Mouse (Mus musculus) MEL (cell line): ENCODE data around the gene Gm20388. TPM values are rescaled to one million over a fixed set of nuclear protein-coding genes. Genes with fewer than 3 reads are reported as not detected.

Experiments used
- DNase-seq: peaks from one replicate; pipeline ENCODE4 v3.0.0; 2011; ENCODE audit warnings: low read depth, low spot score
- H3K27ac ChIP-seq: 2 replicates; pipeline ENCODE4 v1.5.1; 2012; ENCODE audit warnings: low read depth, mild to moderate bottlenecking, control low read depth, low read length, moderate library complexity; ENCODE audit not compliant: control insufficient read depth
- H3K27me3 ChIP-seq, 2 experiments: fragments of 150-350 bp in 1 of 2; sonication (generic) in 1 of 2; 2 replicates each; pipeline ENCODE4 v1.6.1; 2012; ENCODE audit warnings: low read length in 2 of 2, mild to moderate bottlenecking in 2 of 2, improper control_type of control experiment in 1 of 2, moderate library complexity in 1 of 2; ENCODE audit not compliant: insufficient read depth in 2 of 2, control insufficient read depth in 1 of 2
- H3K36me3 ChIP-seq, 2 experiments: 2 replicates each; pipeline ENCODE4 v1.6.1; 2012 to 2014; ENCODE audit warnings: low read length in 2 of 2, improper control_type of control experiment in 1 of 2, inconsistent platforms in 1 of 2, mild to moderate bottlenecking in 1 of 2; ENCODE audit not compliant: insufficient read depth in 2 of 2, control insufficient read depth in 1 of 2
- H3K4me1 ChIP-seq, 2 experiments: fragments of 150-350 bp in 1 of 2; sonication (generic) in 1 of 2; 2 replicates each; pipeline ENCODE4 v1.6.1; 2012; ENCODE audit warnings: low read length in 2 of 2, improper control_type of control experiment in 1 of 2, mild to moderate bottlenecking in 1 of 2; ENCODE audit not compliant: insufficient read depth in 2 of 2, control insufficient read depth in 1 of 2
- H3K4me3 ChIP-seq, 2 experiments: fragments of 150-350 bp in 1 of 2; sonication (generic) in 1 of 2; 2 replicates each; pipeline ENCODE4 v1.5.1; 2012; ENCODE audit warnings: low read depth in 2 of 2, low read length in 2 of 2, mild to moderate bottlenecking in 2 of 2, moderate library complexity in 2 of 2, control low read depth in 1 of 2, improper control_type of control experiment in 1 of 2; ENCODE audit not compliant: control insufficient read depth in 1 of 2, insufficient read depth in 1 of 2
- H3K79me2 ChIP-seq: 2 replicates; pipeline ENCODE4 v1.6.1; 2012; ENCODE audit warnings: mild to moderate bottlenecking, low read length, moderate library complexity; ENCODE audit not compliant: control insufficient read depth, poor library complexity, insufficient read depth
- H3K9ac ChIP-seq: 2 replicates; pipeline ENCODE4 v1.6.1; 2012; ENCODE audit warnings: low read depth, mild to moderate bottlenecking, control low read depth, low read length, moderate library complexity; ENCODE audit not compliant: control insufficient read depth, poor library complexity, severe bottlenecking
- H3K9me3 ChIP-seq: fragments of 150-350 bp; sonication (generic); replicated peaks from 2 replicates; pipeline ENCODE4 v1.6.1; 2012; ENCODE audit warnings: mild to moderate bottlenecking, low read length, improper control_type of control experiment, moderate library complexity; ENCODE audit not compliant: insufficient read depth
- CHD1 ChIP-seq: IDR thresholded peaks from 2 replicates; pipeline ENCODE4 v1.6.1; 2012; ENCODE audit warnings: low read depth, mild to moderate bottlenecking, inconsistent platforms, low read length, improper control_type of control experiment
- CHD2 ChIP-seq: IDR thresholded peaks from 2 replicates; pipeline ENCODE4 v1.6.1; 2011; ENCODE audit warnings: low read length, improper control_type of control experiment
- CTCF ChIP-seq, 3 experiments: IDR thresholded peaks in 2 of 3; conservative IDR thresholded peaks in 1 of 3; 2 replicates each; pipeline ENCODE4 v1.5.1; 2011 to 2012; ENCODE audit warnings: low read length in 3 of 3, low read depth in 2 of 3, mild to moderate bottlenecking in 2 of 3, improper control_type of control experiment in 1 of 3, inconsistent platforms in 1 of 3, mixed read lengths in 1 of 3, moderate library complexity in 1 of 3; ENCODE audit not compliant: control insufficient read depth in 1 of 3, insufficient read depth in 1 of 3, poor library complexity in 1 of 3, severe bottlenecking in 1 of 3
- E2F4 ChIP-seq: IDR thresholded peaks from 2 replicates; pipeline ENCODE4 v1.6.1; 2011; ENCODE audit warnings: low read depth, low read length, improper control_type of control experiment, borderline replicate concordance
- GABPA ChIP-seq: IDR thresholded peaks from 2 replicates; pipeline ENCODE4 v1.6.1; 2012; ENCODE audit warnings: low read depth, mild to moderate bottlenecking, inconsistent platforms, low read length, improper control_type of control experiment, moderate library complexity
- MAFK ChIP-seq: IDR thresholded peaks from 2 replicates; pipeline ENCODE4 v1.6.1; 2011; ENCODE audit warnings: low read depth, mild to moderate bottlenecking, low read length, improper control_type of control experiment, borderline replicate concordance
- MYB ChIP-seq: IDR thresholded peaks from 2 replicates; pipeline ENCODE4 v1.6.1; 2011; ENCODE audit warnings: mild to moderate bottlenecking, low read depth, low read length, improper control_type of control experiment
- NELFE ChIP-seq: IDR thresholded peaks from 2 replicates; pipeline ENCODE4 v1.6.1; 2011; ENCODE audit warnings: low read depth, low read length, improper control_type of control experiment
- NRF1 ChIP-seq: IDR thresholded peaks from 2 replicates; pipeline ENCODE4 v1.6.1; 2014; ENCODE audit warnings: low read depth, mild to moderate bottlenecking, inconsistent platforms, low read length, improper control_type of control experiment, moderate library complexity; ENCODE audit not compliant: poor library complexity, insufficient read depth, severe bottlenecking
- RAD21 ChIP-seq: IDR thresholded peaks from 2 replicates; pipeline ENCODE4 v1.6.1; 2011; ENCODE audit warnings: mild to moderate bottlenecking, low read depth, low read length, improper control_type of control experiment
- RCOR1 ChIP-seq: IDR thresholded peaks from 2 replicates; pipeline ENCODE4 v1.6.1; 2012; ENCODE audit warnings: low read depth, mild to moderate bottlenecking, inconsistent platforms, low read length, improper control_type of control experiment
- SMC3 ChIP-seq: IDR thresholded peaks from 2 replicates; pipeline ENCODE4 v1.6.1; 2011; ENCODE audit warnings: low read depth, low read length, improper control_type of control experiment
- TBP ChIP-seq: IDR thresholded peaks from 2 replicates; pipeline ENCODE4 v1.8.0; 2011; ENCODE audit warnings: low read depth, low read length, improper control_type of control experiment
- ZC3H11A ChIP-seq: IDR thresholded peaks from 2 replicates; pipeline ENCODE4 v1.6.1; 2012; ENCODE audit warnings: low read depth, mild to moderate bottlenecking, inconsistent platforms, low read length, improper control_type of control experiment
- ZMIZ1 ChIP-seq: IDR thresholded peaks from 2 replicates; pipeline ENCODE4 v1.6.1; 2012; ENCODE audit warnings: low read depth, mild to moderate bottlenecking, inconsistent platforms, low read length, improper control_type of control experiment, moderate library complexity
- polyA plus RNA-seq, 2 experiments: library from polyadenylated mRNA; stranded (reverse) in 1 of 2; unstranded in 1 of 2; fragments of >175 nt in 1 of 2; fragments of >200 nt in 1 of 2; gene quantifications; 2 replicates each; pipeline versions ENCODE4 v1.2.1 to v1.2.4; 2012; ENCODE audit warnings: low replicate concordance in 2 of 2, low read depth in 1 of 2; ENCODE audit not compliant: insufficient read length in 2 of 2, insufficient read depth in 1 of 2, missing spikeins in 1 of 2
- total RNA-seq: library from RNA; depleted of rRNA; stranded (reverse); fragments of 300-350 nt; gene quantifications from 2 replicates; pipeline ENCODE4 v1.2.3, GENCODE M21; 2012

Gene Gm20388
- total and polyA plus RNA-seq, 3 experiments, result 11.1 to 17.8 TPM; not detected in 1

DNA sequence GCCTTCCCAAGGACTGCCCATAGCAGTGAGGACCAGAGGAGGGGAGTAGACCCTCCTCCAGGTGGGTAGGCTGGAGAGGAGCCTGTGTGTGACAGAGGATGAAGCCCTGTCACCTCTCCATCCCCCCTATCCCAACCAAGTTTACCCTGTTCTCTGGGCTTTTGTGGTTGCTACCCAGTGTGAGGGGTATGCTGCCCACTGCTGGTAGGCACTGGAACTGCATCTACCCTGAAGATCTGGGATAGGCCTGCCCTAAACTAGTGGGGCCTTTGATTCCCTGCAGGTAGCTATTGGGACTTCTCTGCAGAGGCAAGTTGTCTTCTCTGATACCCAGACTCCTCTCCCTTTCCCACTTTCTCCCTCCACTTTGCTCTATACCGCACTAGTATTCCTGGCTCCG, 2348.7 kb downstream of the Gm20388 start:
- Histone ChIP-seq H3K9me3 (no peaks in the 10 kb centered on the region), H3K9ac (no peak overlapping the region), H3K79me2 (no peaks in the 10 kb centered on the region), H3K27me3 (no peaks in the 10 kb centered on the region), H3K4me3 (no peak overlapping the region), H3K4me1 (no peaks in the 10 kb centered on the region; a peak in 1 of 4 replicates), H3K27ac (no peak overlapping the region), H3K36me3 (no peaks in the 10 kb centered on the region)
- DNase-seq, result peak; percentile 73
- TF ChIP-seq CHD1 (no peak), TBP (no peak), SMC3 (peak; percentile 77), RAD21 (peak; percentile 68), CTCF (IDR thresholded peaks at IDR 0.05 in 2 of 3, conservative IDR thresholded peaks at IDR 0.05 in 1 of 3; ENCODE audit: control insufficient read depth in 1 of 3, insufficient read depth in 1 of 3, low read depth in 2 of 3, low read length in 3 of 3, poor library complexity in 1 of 3, severe bottlenecking in 1 of 3) (peak; percentile 88 to 100 (median 99)), ZC3H11A (peak; percentile 44)

GRCm38 (mm10) chr8:122260755-122261154, 2350.1 kb downstream of the Gm20388 start:
- DNase-seq, result no peak
- TF ChIP-seq NELFE (no peak), CTCF (IDR thresholded peaks at IDR 0.05 in 2 of 3, conservative IDR thresholded peaks at IDR 0.05 in 1 of 3; ENCODE audit: control insufficient read depth in 1 of 3, insufficient read depth in 1 of 3, low read depth in 2 of 3, low read length in 3 of 3, poor library complexity in 1 of 3, severe bottlenecking in 1 of 3) (0 out of 6 replicates have a peak, but pooled peaks of 1 of the 3 experiments have one; percentile 1)
- Histone ChIP-seq H3K9ac (no peak overlapping the region), H3K27ac (no peak overlapping the region), H3K9me3 (no peaks in the 10 kb centered on the region), H3K4me1 (no peaks in the 10 kb centered on the region; a peak in 1 of 4 replicates), H3K79me2 (no peaks in the 10 kb centered on the region), H3K36me3 (0 out of 4 replicates have a peak, but pooled peaks cover 0 to 2% of the 10 kb centered on the region in 2 experiments), H3K27me3 (no peaks in the 10 kb centered on the region), H3K4me3 (no peak overlapping the region)

DNA sequence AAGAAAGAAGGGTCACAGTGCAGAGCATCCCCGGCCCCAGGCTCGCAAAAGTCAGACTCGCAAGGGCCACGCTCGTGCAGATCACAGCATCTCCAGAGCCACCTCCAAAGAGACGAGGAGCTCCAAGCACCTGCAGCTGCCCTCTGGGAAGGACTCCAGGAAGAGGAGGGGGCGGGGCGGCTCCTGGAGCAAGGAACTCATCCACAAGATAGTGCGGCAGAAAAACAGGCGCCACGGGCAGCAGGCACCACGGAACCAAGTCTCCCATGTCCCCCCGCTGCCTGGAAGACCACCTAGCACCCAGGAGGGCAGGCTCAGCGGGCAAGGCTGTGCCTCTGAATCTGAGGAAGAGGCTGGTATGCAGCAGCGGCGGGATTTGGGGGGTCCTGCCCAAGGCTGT, 2352.2 kb downstream of the Gm20388 start:
- no peaks in the 10 kb centered on the region for H3K9me3 ChIP-seq
- no peaks in the 10 kb centered on the region for H3K27me3 ChIP-seq
- TF ChIP-seq E2F4 (no peak), CHD2 (no peak), GABPA (no peak), MYB (no peak), RCOR1 (no peak), TBP (no peak), ZC3H11A (no peak), ZMIZ1 (no peak), MAFK (no peak), NRF1 (no peak)
- no peaks in the 10 kb centered on the region for H3K79me2 ChIP-seq
- H3K27ac ChIP-seq, result no peak overlapping the region
- H3K4me3 ChIP-seq, result no peak overlapping the region
- no peak for DNase-seq
- no peak overlapping the region for H3K9ac ChIP-seq
- no peaks in the 10 kb centered on the region; a peak in 1 of 4 replicates for H3K4me1 ChIP-seq
- 0 out of 4 replicates have a peak, but pooled peaks cover 0 to 2% of the 10 kb centered on the region in 2 experiments for H3K36me3 ChIP-seq
